Mouse (Mus musculus): ENCODE data around the gene Rgs3.

Rgs3 gene

GRCm38 (mm10) chr4:62605856-62606541 lies 46.4 kb downstream of the Rgs3 start:
- no peak for DNase-seq (ENCODE audit: low spot score)

DNA sequence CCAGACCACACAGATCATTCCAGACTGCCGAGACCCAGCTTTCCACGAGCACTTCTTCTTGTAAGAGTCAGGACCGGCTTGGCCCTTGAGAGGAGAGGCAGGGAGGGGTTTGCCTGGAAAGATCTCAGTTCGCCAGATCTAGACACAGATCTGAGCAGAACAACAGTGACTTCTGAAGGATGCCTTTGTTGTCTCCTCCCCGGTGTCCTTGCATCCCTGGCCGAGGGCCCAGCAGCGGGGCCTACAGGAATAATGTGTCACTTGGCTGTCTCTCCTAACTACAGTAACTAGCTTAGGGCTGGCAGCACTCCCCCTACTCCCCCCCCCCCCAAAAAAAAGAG lies 46.9 kb downstream of the Rgs3 start:
- no peak for DNase-seq (ENCODE audit: low spot score)

GRCm38 (mm10) chr4:62606905-62607304 lies 47.3 kb downstream of the Rgs3 start:
- DNase-seq (ENCODE audit: low spot score), result no peak

DNA sequence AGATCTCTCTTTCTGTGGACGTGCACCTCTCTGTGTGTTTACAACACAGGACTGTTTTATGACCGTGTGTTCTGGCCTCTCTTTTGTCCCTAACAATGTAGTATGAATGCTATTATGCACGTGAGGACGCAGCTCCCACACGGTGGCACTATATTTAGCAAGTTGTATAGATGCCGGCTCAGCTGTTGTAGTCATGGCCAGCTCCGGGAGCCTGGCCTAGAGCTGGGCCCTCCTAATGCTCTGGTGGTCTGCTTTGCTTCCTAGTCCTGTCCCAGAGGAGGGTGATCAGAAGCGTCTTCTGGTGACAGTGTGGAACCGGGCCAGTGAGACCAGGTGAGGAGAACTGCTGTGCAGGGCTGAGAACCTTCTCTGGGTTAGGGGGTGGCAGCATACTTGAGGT lies 47.7 kb downstream of the Rgs3 start:
- DNase-seq (ENCODE audit: low spot score), result no peak

GRCm38 (mm10) chr4:62607805-62608204 lies 48.2 kb downstream of the Rgs3 start:
- no peak for DNase-seq (ENCODE audit: low spot score)

DNA sequence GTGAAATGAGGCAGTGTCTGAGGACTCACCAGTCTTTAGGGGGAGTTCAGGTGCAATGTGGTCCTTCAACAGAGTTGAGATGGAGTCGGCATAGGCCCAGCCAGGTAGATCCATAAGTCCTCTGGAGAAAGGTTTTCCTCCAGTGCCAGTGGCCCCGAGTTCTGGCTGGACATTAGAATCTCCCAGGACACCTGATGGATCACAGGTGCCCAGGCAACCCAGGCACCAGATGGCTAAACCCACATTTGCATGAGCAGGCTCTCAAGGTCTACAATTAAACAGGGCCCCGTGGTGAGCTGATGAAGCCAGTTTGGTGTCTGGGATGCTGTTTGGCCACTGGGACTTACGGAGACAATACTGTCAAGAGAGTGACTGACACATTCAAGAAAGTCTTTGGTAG lies 49.7 kb downstream of the Rgs3 start:
- DNase-seq (ENCODE audit: low spot score), result no peak

- no peak for DNase-seq (ENCODE audit: low spot score)
Measured at GRCm38 (mm10) chr4:62610142-62610675, 50.6 kb downstream of the Rgs3 start.

GRCm38 (mm10) chr4:62612601-62613501 lies 53.2 kb downstream of the Rgs3 start:
- peak; percentile 76 for DNase-seq (ENCODE audit: low spot score)

DNA sequence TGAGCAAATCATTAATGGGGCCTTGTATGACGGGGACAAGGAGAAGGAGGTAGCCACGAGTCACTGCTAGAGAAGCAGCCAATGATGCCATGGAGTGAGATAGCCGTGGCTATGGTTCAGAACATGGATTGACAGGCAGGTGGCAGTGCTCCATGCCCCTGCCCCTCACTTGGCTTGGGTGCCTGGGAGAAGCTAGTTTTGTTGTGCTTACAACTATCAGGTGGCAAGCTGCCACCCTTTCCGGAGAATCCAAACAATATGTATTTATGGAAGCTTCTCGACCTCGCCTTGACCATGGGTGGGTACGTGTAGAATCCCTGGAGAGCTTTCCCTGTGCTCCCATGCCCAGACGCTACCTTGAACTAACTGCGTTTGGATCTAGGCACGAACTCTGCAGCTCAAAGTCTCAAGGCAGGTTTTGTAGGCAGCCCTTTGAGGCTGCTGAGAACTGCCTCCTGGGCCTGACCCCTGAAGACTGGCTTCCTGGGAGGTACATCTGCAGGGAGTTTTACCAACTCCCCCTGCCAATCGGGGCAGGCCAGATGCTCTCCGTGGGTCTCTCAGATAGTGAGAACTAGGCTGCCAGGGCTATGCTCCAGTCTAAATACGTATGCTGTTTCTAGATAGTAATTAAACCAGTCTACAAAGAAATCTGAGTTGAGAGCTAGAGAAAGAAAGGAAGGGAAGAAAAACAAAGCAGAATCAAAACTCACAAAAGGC lies 54.2 kb downstream of the Rgs3 start:
- no peak for DNase-seq (ENCODE audit: low spot score)

DNA sequence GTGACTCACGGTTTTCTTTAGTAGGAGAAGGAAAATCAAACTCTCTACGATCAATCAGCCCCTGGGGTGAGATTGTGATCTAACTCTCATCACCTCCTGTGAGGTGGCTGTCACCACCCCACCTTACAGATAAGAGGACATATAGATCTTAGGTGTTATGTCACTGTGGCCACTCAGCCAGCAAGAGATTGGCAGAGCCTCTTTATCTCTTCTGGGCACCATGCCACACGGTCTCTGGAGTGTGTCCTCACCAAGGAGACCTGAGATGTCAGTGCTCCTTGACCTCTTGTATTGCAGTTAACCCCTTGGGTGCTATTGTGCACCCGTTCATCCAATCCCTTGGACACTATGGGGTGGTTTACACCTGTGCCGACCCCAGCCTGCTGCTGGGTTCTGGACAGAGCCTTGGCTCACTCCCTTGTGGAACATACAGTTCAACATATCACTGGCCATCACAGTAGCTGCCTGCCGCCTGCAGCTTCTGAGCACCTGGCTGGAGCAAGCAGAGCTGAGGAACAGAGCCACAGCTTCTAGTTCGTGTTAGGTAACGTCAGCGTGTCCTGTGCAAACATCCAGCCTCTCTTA lies 58.3 kb downstream of the Rgs3 start:
- no peak for DNase-seq (ENCODE audit: low spot score)

- peak; percentile 55 for DNase-seq (ENCODE audit: low spot score)
Measured at GRCm38 (mm10) chr4:62619232-62619964, 59.8 kb downstream of the Rgs3 start.

- no peak for DNase-seq (ENCODE audit: low spot score)
Measured at GRCm38 (mm10) chr4:62619965-62620244, 60.3 kb downstream of the Rgs3 start.

DNA sequence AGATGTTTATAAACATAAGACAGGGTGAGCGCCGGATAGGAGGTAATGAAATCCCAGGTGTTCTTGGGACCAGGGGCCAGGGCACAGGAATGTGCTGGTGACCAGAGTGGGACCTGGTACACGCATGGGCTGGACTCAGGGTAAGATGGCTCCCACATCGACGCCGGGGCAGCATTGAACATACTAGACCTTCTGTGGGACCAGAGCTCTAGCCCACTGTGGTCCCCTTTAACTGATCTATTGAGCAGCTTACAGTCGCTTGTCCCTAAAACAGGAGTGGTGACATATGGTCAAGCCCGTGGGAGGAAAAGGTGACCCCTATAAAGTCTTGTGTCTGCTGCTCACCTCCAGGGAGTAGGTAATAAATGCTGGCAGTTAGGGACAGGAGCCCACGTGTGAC lies 61.5 kb downstream of the Rgs3 start:
- no peak for DNase-seq (ENCODE audit: low spot score)

GRCm38 (mm10) chr4:62621880-62622675 lies 62.4 kb downstream of the Rgs3 start:
- no peak for DNase-seq (ENCODE audit: low spot score)

DNA sequence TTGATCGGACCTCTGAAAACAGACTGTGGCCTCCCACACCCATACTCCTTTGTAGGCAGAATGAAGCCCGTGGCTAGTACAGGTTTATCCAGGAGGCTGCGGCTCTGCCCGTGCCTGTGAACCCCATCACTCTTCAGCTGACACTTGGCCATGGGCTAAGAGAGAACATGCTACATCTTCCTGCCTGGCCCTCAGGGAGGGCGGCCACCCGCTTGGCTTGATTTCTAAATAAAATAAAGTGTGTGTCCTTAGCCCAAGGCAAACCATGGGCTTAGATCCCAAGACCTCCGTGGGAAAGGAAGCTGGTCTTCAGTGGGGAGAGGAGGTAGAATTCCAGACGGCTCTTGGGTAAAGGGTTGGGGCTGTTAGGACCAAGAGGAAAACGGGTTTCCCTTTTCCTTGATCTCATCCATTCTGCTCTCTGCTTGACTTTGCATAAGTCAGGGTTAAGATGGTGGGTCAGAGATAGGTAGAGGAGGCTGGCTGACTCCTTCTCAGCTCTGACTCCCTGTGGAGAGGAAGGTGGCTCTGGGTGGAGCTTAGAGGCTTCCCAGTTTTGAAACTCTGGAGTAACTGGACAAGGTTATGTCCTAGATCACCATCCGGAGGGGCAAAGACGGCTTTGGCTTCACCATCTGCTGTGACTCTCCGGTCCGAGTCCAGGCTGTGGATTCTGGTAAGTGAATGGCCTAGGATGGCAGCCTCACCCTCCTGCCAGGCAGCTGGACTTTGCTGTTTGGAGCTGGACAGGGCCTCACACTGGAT lies 63.8 kb downstream of the Rgs3 start:
- DNase-seq (ENCODE audit: low spot score), result no peak

GRCm38 (mm10) chr4:62624679-62625450 lies 65.2 kb downstream of the Rgs3 start:
- no peak for DNase-seq (ENCODE audit: low spot score)

DNA sequence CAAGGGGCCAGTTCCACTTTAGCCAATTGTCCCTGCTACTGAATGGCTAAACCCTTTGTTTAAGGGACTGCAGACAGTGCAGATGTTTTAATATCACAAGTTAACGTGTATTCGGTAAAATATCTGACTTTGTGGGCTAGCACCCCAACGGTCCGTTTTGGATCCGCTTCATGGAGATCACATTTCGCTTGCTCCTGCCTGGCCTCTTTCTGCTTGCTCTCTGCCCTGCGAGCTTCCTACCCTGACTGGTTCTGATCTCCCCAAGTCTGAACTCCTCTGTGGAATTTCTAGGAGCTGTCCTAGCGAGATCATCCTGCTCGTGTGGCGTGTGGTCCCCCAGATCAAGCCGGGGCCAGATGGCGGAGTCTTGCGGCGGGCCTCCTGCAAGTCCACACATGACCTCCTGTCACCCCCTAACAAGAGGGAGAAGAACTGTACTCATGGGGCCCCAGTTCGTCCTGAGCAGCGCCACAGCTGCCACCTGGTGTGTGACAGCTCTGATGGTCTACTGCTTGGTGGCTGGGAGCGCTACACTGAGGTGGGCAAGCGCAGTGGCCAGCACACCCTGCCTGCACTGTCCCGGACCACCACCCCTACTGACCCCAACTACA lies 65.9 kb downstream of the Rgs3 start:
- no peak for DNase-seq (ENCODE audit: low spot score)

GRCm38 (mm10) chr4:62626228-62627026 lies 66.8 kb downstream of the Rgs3 start:
- no peak for DNase-seq (ENCODE audit: low spot score)
